14 mouse cellular contexts compared by ENCODE assay signal in the genomic region with DNA sequence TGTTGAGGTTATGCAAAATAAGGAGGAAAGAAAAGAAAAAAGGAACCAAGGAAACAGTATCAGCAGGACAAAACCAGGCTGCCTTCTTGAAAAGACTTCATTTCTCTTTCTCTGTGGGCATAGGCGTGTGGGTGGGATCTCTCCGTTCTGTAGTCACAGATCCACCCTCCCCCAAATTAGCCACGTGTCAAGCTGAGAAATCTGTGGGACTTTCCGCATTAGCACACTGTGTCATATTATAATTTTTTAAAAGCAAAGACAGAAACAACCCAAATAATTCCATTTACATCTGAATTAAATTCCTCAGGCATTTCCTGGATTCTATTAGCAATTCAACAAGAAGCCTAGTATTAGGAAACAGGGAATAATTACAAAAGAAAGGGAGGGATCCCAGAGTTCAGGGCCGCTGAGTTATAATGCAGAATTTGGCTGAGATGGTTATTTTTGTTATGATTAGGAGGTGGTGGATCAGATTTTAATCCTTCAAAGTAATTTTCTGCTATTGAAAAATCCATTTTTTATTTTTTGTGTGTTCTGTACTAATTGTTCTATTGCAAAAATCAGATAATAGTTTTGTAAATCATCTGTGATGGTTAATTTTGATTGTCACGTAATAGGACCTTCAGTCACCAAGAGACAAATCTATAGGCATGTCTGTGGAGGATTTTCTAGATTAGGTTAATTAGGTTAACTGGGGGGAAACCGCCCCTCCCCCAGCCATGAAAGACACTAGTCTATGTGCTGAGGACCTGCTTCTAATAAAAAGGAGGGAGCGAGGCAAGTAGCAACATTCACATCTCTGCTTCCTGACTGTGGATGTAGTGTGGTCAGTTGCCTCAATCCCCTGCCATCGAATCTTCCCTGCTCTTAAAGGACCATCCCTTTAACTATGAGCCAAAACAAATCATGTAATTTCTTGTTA.
A peak's percentile ranks its signal among the peaks of the same experiment; 100 is the strongest.
DNase-seq lines count a peak whose midpoint lies in the region; ATAC-seq and TF ChIP-seq lines count a peak whose summit lies in the region.
"Had no signal": no experiment of that assay in that cellular context is flagged by ENCODE, and none has a peak within 500 bp of the region (broad histone marks: within the 10 kb centered on the region; RNA-seq: fewer than 3 reads in every experiment).

No protein-coding gene starts in this region.

- WGBS in hindbrain, embryonic 11.5 days, result 55% methylated on average over 9 of the region's 9 CpGs
- WGBS in hindbrain, embryonic 16.5 days, result 51% methylated on average over 9 of the region's 9 CpGs
- WGBS in forebrain, embryonic 14.5 days, result 22% methylated on average over 9 of the region's 9 CpGs
- WGBS in midbrain, embryonic 12.5 days, result 34% methylated on average over 9 of the region's 9 CpGs
- 61% methylated on average over 9 of the region's 9 CpGs for WGBS in cerebellum, adult 2 months

- H3K4me2 ChIP-seq in hindbrain, embryonic 11.5 days (replicated peaks; ENCODE audit: low read depth, low read length), result no peak overlapping the region
- H3K4me2 ChIP-seq in hindbrain, embryonic 16.5 days (ENCODE audit: low read length), result no peak overlapping the region
- H3K4me2 ChIP-seq in forebrain, embryonic 14.5 days (ENCODE audit: low read length), result no peak overlapping the region
- no peak overlapping the region for H3K4me2 ChIP-seq in midbrain, embryonic 12.5 days (replicated peaks)
- H3K4me2 ChIP-seq: neural tube, embryonic 12.5 days had no signal

- H3K4me1 ChIP-seq in hindbrain, embryonic 11.5 days (replicated peaks; ENCODE audit: control insufficient read depth, insufficient read depth, low read length), result no peaks in the 10 kb centered on the region
- H3K4me1 ChIP-seq in hindbrain, embryonic 16.5 days (ENCODE audit: control insufficient read depth, insufficient read depth, low read depth, low read length), result no peaks in the 10 kb centered on the region
- no peaks in the 10 kb centered on the region for H3K4me1 ChIP-seq in forebrain, embryonic 14.5 days (ENCODE audit: control insufficient read depth, insufficient read depth, low read length)
- H3K4me1 ChIP-seq in midbrain, embryonic 12.5 days, result no peaks in the 10 kb centered on the region
- no peaks in the 10 kb centered on the region for H3K4me1 ChIP-seq in cerebellum, adult 2 months (ENCODE audit: control insufficient read depth, insufficient read depth, low read length)
- H3K4me1 ChIP-seq: neural tube, embryonic 12.5 days had no signal

- H3K9ac ChIP-seq in hindbrain, embryonic 11.5 days (ENCODE audit: low read depth, low read length), result no peak overlapping the region
- H3K9ac ChIP-seq in hindbrain, embryonic 16.5 days (ENCODE audit: low read depth, low read length), result no peak overlapping the region
- H3K9ac ChIP-seq in forebrain, embryonic 14.5 days (ENCODE audit: low read length), result no peak overlapping the region
- no peak overlapping the region for H3K9ac ChIP-seq in midbrain, embryonic 12.5 days (replicated peaks)
- H3K9ac ChIP-seq: neural tube, embryonic 12.5 days had no signal

- H3K4me3 ChIP-seq in hindbrain, embryonic 11.5 days (ENCODE audit: low read depth, low read length), result no peak overlapping the region
- no peak overlapping the region for H3K4me3 ChIP-seq in hindbrain, embryonic 16.5 days (ENCODE audit: low read length)
- no peak overlapping the region for H3K4me3 ChIP-seq in forebrain, embryonic 14.5 days (ENCODE audit: low read depth, low read length)
- H3K4me3 ChIP-seq in midbrain, embryonic 12.5 days, result no peak overlapping the region
- H3K4me3 ChIP-seq in cerebellum, adult 2 months (replicated peaks; ENCODE audit: insufficient read depth, low read depth, low read length), result no peak overlapping the region
- H3K4me3 ChIP-seq: neural tube, embryonic 12.5 days had no signal

- peak; percentile 38; the same call in 1 of the 2 replicates for ATAC-seq in hindbrain, embryonic 11.5 days (ENCODE audit: low FRiP score)
- no peak for ATAC-seq in hindbrain, embryonic 16.5 days
- ATAC-seq in forebrain, embryonic 14.5 days, result peak; percentile 88
- peak; percentile 66 for ATAC-seq in midbrain, embryonic 12.5 days (ENCODE audit: low FRiP score, low read depth)
- ATAC-seq: intestine, embryonic 16.5 days had no signal

- H3K9me3 ChIP-seq in hindbrain, embryonic 11.5 days (ENCODE audit: control insufficient read depth, low read length), result no peaks in the 10 kb centered on the region
- H3K9me3 ChIP-seq in hindbrain, embryonic 16.5 days (ENCODE audit: control insufficient read depth, low read length), result no peaks in the 10 kb centered on the region
- no peaks in the 10 kb centered on the region for H3K9me3 ChIP-seq in forebrain, embryonic 14.5 days (replicated peaks; ENCODE audit: control insufficient read depth, low read length)
- H3K9me3 ChIP-seq in midbrain, embryonic 12.5 days, result no peaks in the 10 kb centered on the region
- H3K9me3 ChIP-seq: neural tube, embryonic 12.5 days had no signal

- H3K27me3 ChIP-seq in hindbrain, embryonic 11.5 days (ENCODE audit: control insufficient read depth, insufficient read depth, low read length), result no peaks in the 10 kb centered on the region
- no peaks in the 10 kb centered on the region for H3K27me3 ChIP-seq in hindbrain, embryonic 16.5 days (replicated peaks; ENCODE audit: control insufficient read depth, insufficient read depth, low read length)
- no peaks in the 10 kb centered on the region for H3K27me3 ChIP-seq in forebrain, embryonic 14.5 days (replicated peaks; ENCODE audit: control insufficient read depth, insufficient read depth, low read length)
- H3K27me3 ChIP-seq in midbrain, embryonic 12.5 days, result no peaks in the 10 kb centered on the region
- H3K27me3 ChIP-seq in cerebellum, adult 2 months (ENCODE audit: control insufficient read depth, insufficient read depth, low read length), result no peaks in the 10 kb centered on the region
- H3K27me3 ChIP-seq: neural tube, embryonic 12.5 days had no signal

- TF ChIP-seq CTCF in cerebellum, adult 2 months (IDR thresholded peaks at IDR 0.05; ENCODE audit: borderline replicate concordance, insufficient read depth, low read depth, low read length), result no peak

- H3K36me3 ChIP-seq in hindbrain, embryonic 11.5 days (ENCODE audit: control insufficient read depth, insufficient read depth, low read length), result no peaks in the 10 kb centered on the region
- no peaks in the 10 kb centered on the region for H3K36me3 ChIP-seq in hindbrain, embryonic 16.5 days (ENCODE audit: control insufficient read depth, insufficient read depth, low read length)
- H3K36me3 ChIP-seq in forebrain, embryonic 14.5 days (ENCODE audit: control insufficient read depth, insufficient read depth, low read length), result no peaks in the 10 kb centered on the region
- no peaks in the 10 kb centered on the region for H3K36me3 ChIP-seq in midbrain, embryonic 12.5 days
- H3K36me3 ChIP-seq: neural tube, embryonic 12.5 days had no signal

- H3K27ac ChIP-seq in hindbrain, embryonic 11.5 days (ENCODE audit: low read depth, low read length), result no peak overlapping the region
- no peak overlapping the region for H3K27ac ChIP-seq in hindbrain, embryonic 16.5 days (ENCODE audit: low read depth, low read length)
- H3K27ac ChIP-seq in forebrain, embryonic 14.5 days (ENCODE audit: low read depth, low read length), result no peak overlapping the region
- H3K27ac ChIP-seq in midbrain, embryonic 12.5 days (replicated peaks), result no peak overlapping the region
- H3K27ac ChIP-seq in cerebellum, adult 2 months (ENCODE audit: insufficient read depth, low read length), result no peak overlapping the region
- H3K27ac ChIP-seq: neural tube, embryonic 12.5 days had no signal

- TF ChIP-seq POLR2A in cerebellum, adult 2 months (IDR thresholded peaks at IDR 0.05; ENCODE audit: borderline replicate concordance, insufficient read depth, low read length), result no peak

- no peak for DNase-seq in hindbrain, embryonic 11.5 days (ENCODE audit: low spot score)
- DNase-seq in ES-CJ7 (ENCODE audit: low read depth, low spot score), result peak; percentile 67
- DNase-seq in forebrain, embryonic 14.5 days (ENCODE audit: low spot score), result peak; percentile 48
- no peak for DNase-seq in spleen, adult 12 weeks (ENCODE audit: low spot score)
- DNase-seq in cerebellum, adult 11 months, result no peak
- DNase-seq in cerebellum, adult 2 months, result no peak
- DNase-seq: cerebellum, postnatal 10 days; gastrocnemius, postnatal 36 days; heart, postnatal 10 days; thymus, postnatal 14 days had no signal

Comparison
In these comparisons a context has a peak if more than half of its experiments do, and no peak if none do; other contexts are left out.
1. DNase-seq: peak in ES-CJ7 (single experiment) and forebrain, embryonic 14.5 days (single experiment); none in hindbrain, embryonic 11.5 days (single experiment), spleen, adult 12 weeks (single experiment), cerebellum, adult 11 months (single experiment) and cerebellum, adult 2 months (0 of 2).